Mouse (Mus musculus) CH12.LX (cell line): ENCODE data around the gene Polr2a.
A peak's percentile ranks its signal among the peaks of the same experiment; 100 is the strongest.

Source experiments
- CTCF ChIP-seq, 2 experiments: IDR thresholded peaks in 1 of 2; conservative IDR thresholded peaks in 1 of 2; 2 replicates each; pipeline ENCODE4 v1.5.1; 2011 to 2012; ENCODE audit warnings: low read depth in 2 of 2, low read length in 2 of 2, improper control_type of control experiment in 1 of 2, inconsistent platforms in 1 of 2, mild to moderate bottlenecking in 1 of 2, moderate library complexity in 1 of 2
- EP300 ChIP-seq: IDR thresholded peaks from 2 replicates; pipeline ENCODE4 v1.6.1; 2011; ENCODE audit warnings: low read length, improper control_type of control experiment
- ETS1 ChIP-seq: conservative IDR thresholded peaks from 2 replicates; pipeline ENCODE4 v1.6.1; 2012; ENCODE audit warnings: low read depth, mild to moderate bottlenecking, inconsistent platforms, low read length, improper control_type of control experiment, moderate library complexity
- JUN ChIP-seq: IDR thresholded peaks from 2 replicates; pipeline ENCODE4 v1.6.1; 2011; ENCODE audit warnings: low read depth, mild to moderate bottlenecking, low read length, improper control_type of control experiment, moderate library complexity; ENCODE audit not compliant: insufficient read depth
- MAX ChIP-seq: IDR thresholded peaks from 2 replicates; pipeline ENCODE4 v1.6.1; 2011; ENCODE audit warnings: low read length, improper control_type of control experiment
- MYC ChIP-seq: IDR thresholded peaks from 2 replicates; pipeline ENCODE4 v1.6.1; 2011; ENCODE audit warnings: low read depth, mild to moderate bottlenecking, improper control_type of control experiment, low read length
- RCOR1 ChIP-seq: conservative IDR thresholded peaks from 2 replicates; pipeline ENCODE4 v1.6.1; 2012; ENCODE audit warnings: low read depth, mild to moderate bottlenecking, inconsistent platforms, low read length, improper control_type of control experiment
- USF1 ChIP-seq: IDR thresholded peaks from 2 replicates; pipeline ENCODE4 v1.6.1; 2014; ENCODE audit warnings: low read depth, mild to moderate bottlenecking, inconsistent platforms, low read length, improper control_type of control experiment

DNA sequence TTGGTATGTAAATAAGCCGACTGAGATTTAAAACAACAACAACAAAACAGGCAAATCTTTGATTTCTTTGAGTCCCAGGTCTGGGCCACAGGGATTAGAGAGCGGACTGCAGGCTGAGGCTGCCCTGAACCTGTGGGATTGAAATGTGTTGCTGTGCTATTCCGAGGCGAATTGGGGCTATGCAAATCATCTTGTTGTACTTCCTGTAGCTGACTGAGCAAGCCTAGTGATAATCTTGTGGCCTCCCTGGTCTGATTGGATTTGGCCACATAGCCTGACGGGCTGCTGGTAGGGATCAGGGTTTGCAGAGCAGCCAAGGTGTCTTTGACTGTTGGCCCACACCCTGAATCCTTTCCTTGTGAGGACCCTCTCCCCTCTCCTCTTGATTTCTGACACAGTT, 16.5 kb upstream of the Polr2a start:
- TF ChIP-seq MYC (no peak), JUN (no peak), MAX (no peak), USF1 (no peak), CTCF (conservative IDR thresholded peaks at IDR 0.05 in 1 of 2, IDR thresholded peaks at IDR 0.05 in 1 of 2; ENCODE audit: low read depth in 2 of 2, low read length in 2 of 2) (no peak), RCOR1 (no peak), EP300 (0 out of 2 replicates have a peak, but pooled peaks have one; percentile 36), ETS1 (peak; percentile 51; the same call in 1 of the 2 replicates)
